Mouse (Mus musculus) heart, postnatal 0 days (tissue): Measurements from ENCODE around the gene Mettl3. TPM values are rescaled to one million over a fixed set of nuclear protein-coding genes. Genes with fewer than 3 reads are reported as not detected.

ENCODE experiments used
- ATAC-seq: fragments of 200-750 bp; cut with Nextera tagmentation; 2 replicates; pipeline ENCODE4 v1.8.0; 2017; ENCODE audit warnings: low read depth, moderate number of reproducible peaks, moderate library complexity; ENCODE audit not compliant: insufficient read depth
- DNase-seq: peaks from one replicate; pipeline ENCODE4 v3.0.0-alpha.2; 2016; ENCODE audit warnings: low spot score
- H3K27ac ChIP-seq: fragments of 300-500 bp; sonication (generic); 2 replicates; pipeline ENCODE4 v1.5.1; 2014; ENCODE audit warnings: low read depth, mild to moderate bottlenecking
- H3K27me3 ChIP-seq: fragments of 300-500 bp; sonication (generic); 2 replicates; pipeline ENCODE4 v1.6.1; 2014; ENCODE audit warnings: low read length, mixed read lengths; ENCODE audit not compliant: control insufficient read depth, insufficient read depth
- H3K36me3 ChIP-seq: fragments of 300-500 bp; sonication (generic); replicated peaks from 2 replicates; pipeline ENCODE4 v1.6.1; 2014; ENCODE audit warnings: low read length, mixed read lengths; ENCODE audit not compliant: control insufficient read depth, insufficient read depth
- H3K4me1 ChIP-seq: fragments of 300-500 bp; sonication (generic); 2 replicates; pipeline ENCODE4 v1.6.1; 2014; ENCODE audit warnings: antibody characterized with exemption; ENCODE audit not compliant: control insufficient read depth, insufficient read depth
- H3K4me2 ChIP-seq: fragments of 300-500 bp; sonication (generic); 2 replicates; pipeline ENCODE4 v1.6.1; 2014; ENCODE audit warnings: low read depth, mild to moderate bottlenecking, low read length, moderate library complexity
- H3K4me3 ChIP-seq: fragments of 300-500 bp; sonication (generic); 2 replicates; pipeline ENCODE4 v1.5.1; 2014; ENCODE audit warnings: low read depth, low read length
- H3K9ac ChIP-seq: fragments of 300-500 bp; sonication (generic); replicated peaks from 2 replicates; pipeline ENCODE4 v1.6.1; 2014; ENCODE audit warnings: low read depth, low read length, mixed read lengths
- H3K9me3 ChIP-seq: fragments of 300-500 bp; sonication (generic); replicated peaks from 2 replicates; pipeline ENCODE4 v1.6.1; 2016; ENCODE audit warnings: low read length; ENCODE audit not compliant: control insufficient read depth
- CTCF ChIP-seq: IDR thresholded peaks from 2 replicates; pipeline ENCODE4 v1.5.1; 2016; ENCODE audit warnings: antibody characterized with exemption, control low read depth, low read depth
- EP300 ChIP-seq: IDR thresholded peaks from 2 replicates; pipeline ENCODE4 v1.6.1; 2016; ENCODE audit warnings: antibody characterized with exemption, low read depth
- WGBS: fragments of 180-500 bp; shearing (Covaris S2); extraction: QIAGEN DNeasy Blood & Tissue Kit; methylation state at CpG from one replicate; pipeline ENCODE4 v1.1.7; 2014; 5-methylcytosine and 5-hydroxymethylcytosine counted together
- polyA plus RNA-seq: library from polyadenylated mRNA; unstranded; fragments of >200 nt; fragmentation: Nextera tagmentation; extraction: Ambion mirVana; gene quantifications from 2 replicates; pipeline ENCODE4 v1.2.1, GENCODE M21; 2015
- total RNA-seq: library from RNA; depleted of rRNA; stranded (reverse); fragments of >200 nt; gene quantifications from 2 replicates; pipeline ENCODE4 v1.2.3, GENCODE M21; 2014; ENCODE audit warnings: low replicate concordance

Mettl3 gene
- total and polyA plus RNA-seq, 2 experiments from 2014 or later = 11.4 to 14.8 TPM

- ATAC-seq (peak; percentile 95), DNase-seq (peak; percentile 98)
- peak within 1 kb of the TSS; percentile 86 for H3K9ac ChIP-seq
- H3K4me2 ChIP-seq = peak within 1 kb of the TSS; percentile 69
- H3K27me3 ChIP-seq = no peaks in the 10 kb centered on the region
- H3K36me3 ChIP-seq = peaks cover 15% of the 10 kb centered on the region
- H3K4me1 ChIP-seq = no peaks in the 10 kb centered on the region
- peak; percentile 51; the same call in 1 of the 2 replicates for TF ChIP-seq EP300
- peak; percentile 100 for TF ChIP-seq CTCF
- under 1% methylated on average over 66 of the region's 66 CpGs for WGBS
- peak within 1 kb of the TSS; percentile 88 for H3K4me3 ChIP-seq
- peak within 1 kb of the TSS; percentile 87 for H3K27ac ChIP-seq
- H3K9me3 ChIP-seq = no peaks in the 10 kb centered on the region
These were observed 25.8 kb downstream of the Mettl3 start, which contains the start of the genes Tox4 and Rab2b for GRCm38 (mm10) chr14:52278932-52279746. Gene Tox4, plus strand, starts transcription at chr14:52279146. Gene Rab2b, minus strand, starts transcription at chr14:52279545.

DNA sequence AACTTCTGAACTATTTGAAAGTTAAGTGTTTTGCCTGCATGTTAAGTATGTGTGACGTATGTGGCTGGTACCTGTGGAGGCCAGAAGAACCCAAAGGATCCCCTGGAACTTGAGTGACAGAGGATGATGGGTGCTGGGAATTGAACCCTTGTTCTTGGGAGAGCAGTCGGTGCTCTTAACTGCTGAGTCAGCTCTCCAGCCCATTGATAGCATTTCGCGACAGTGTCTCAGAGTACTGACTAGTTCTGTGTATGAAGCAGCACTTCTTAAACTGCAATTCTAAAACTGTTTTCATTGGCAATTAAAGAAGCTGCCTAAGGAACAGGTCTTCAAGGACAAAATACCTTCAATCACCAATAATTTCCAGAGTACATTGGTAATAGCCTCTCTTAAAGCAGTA, 27.7 kb downstream of the Mettl3 start:
- Histone ChIP-seq H3K36me3 (peaks cover 24% of the 10 kb centered on the region), H3K9ac (no peak overlapping the region), H3K27ac (no peak overlapping the region), H3K27me3 (no peaks in the 10 kb centered on the region), H3K4me3 (no peak overlapping the region), H3K9me3 (no peaks in the 10 kb centered on the region), H3K4me2 (no peak overlapping the region), H3K4me1 (no peaks in the 10 kb centered on the region)
- DNase-seq (no peak), ATAC-seq (no peak)
- TF ChIP-seq CTCF (no peak), EP300 (no peak)
- 85% methylated on average over 4 of the region's 4 CpGs for WGBS

DNA sequence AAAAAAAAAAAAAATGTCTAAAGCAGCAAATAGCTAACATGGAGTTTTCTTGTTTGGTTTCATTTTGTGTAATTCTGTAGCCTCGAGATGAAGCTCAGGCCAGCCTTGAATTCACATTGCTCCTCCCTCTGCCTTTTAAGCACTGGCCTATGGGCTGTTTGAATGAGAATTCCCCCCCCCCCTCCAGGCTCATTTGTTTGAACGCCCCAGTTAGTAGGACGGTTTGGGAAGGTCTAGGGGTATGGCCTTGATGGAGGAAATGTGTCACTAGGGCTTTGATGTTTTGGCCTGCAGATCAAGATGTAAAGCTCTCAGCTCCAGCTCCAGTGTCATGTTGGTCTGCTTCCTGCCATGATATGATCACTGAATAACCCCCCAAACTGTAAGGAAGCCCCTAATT, 32.1 kb downstream of the Mettl3 start:
- H3K27me3 ChIP-seq = no peaks in the 10 kb centered on the region
- no peaks in the 10 kb centered on the region for H3K9me3 ChIP-seq
- no peak overlapping the region for H3K27ac ChIP-seq
- WGBS = 59% methylated on average over 3 of the region's 3 CpGs
- no peak for ATAC-seq
- no peak for DNase-seq
- H3K9ac ChIP-seq = no peak overlapping the region
- no peak overlapping the region for H3K4me3 ChIP-seq
- H3K4me2 ChIP-seq = no peak overlapping the region
- peaks cover 37% of the 10 kb centered on the region for H3K36me3 ChIP-seq
- no peaks in the 10 kb centered on the region for H3K4me1 ChIP-seq
- TF ChIP-seq EP300 = no peak
- TF ChIP-seq CTCF = no peak

DNA sequence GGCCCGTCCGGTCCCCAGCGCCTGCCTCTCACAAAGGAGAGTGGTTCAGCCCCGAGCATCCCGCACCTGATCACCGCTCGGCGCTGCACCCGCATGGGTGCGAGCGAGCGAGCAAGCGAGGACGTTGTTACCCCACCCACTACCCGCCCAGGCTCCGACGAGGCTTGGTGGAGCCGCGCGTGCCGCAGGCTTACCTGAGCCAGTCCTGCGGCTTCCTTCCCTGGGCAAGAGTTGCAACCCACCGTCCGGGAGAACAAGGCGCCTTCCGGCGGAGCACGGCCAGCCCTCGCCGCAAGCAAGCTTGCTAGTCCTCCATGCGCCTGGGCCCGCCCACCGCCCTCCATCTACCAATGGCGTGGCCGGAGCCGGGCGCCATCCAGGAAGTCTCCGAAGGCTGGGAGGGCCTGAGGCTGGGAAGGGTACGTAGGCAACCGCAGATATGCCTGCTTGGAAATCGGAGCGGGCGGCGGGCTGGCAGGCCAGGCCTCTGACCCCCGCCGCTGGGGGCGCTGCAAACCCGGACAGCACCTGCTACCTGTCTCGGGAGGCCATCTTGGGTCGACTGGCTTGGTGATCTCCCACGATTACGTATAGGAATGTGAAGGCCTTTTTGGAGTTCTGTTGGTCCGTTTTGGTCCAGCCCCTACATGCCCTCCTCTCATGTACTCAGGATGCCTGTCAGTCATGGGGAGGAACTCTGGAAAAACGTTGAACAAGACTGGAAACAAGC, 47.3 kb downstream of the Mettl3 start, which contains the start of gene Chd8:
Gene Chd8, minus strand, starts transcription at position 297 of the 730 bp plus-strand sequence.
- under 1% methylated on average over 54 of the region's 54 CpGs for WGBS

GRCm38 (mm10) chr14:52256311-52257175, 48.4 kb downstream of the Mettl3 start:
- Histone ChIP-seq H3K4me2 (peak overlapping the region; percentile 86), H3K4me1 (peaks cover 11% of the 10 kb centered on the region; the same call in 1 of the 2 replicates), H3K9ac (peak overlapping the region; percentile 86), H3K4me3 (peak overlapping the region; percentile 86), H3K9me3 (no peaks in the 10 kb centered on the region), H3K27me3 (no peaks in the 10 kb centered on the region), H3K36me3 (no peaks in the 10 kb centered on the region), H3K27ac (peak overlapping the region; percentile 95)
- no peak for DNase-seq
- TF ChIP-seq EP300 = no peak
- TF ChIP-seq CTCF = no peak
- ATAC-seq = no peak
- WGBS = 6% methylated on average over 18 of the region's 18 CpGs

More for the DNA sequence above, 47.3 kb downstream of the Mettl3 start, which contains the start of gene Chd8:
- Histone ChIP-seq H3K9ac (peak within 1 kb of the TSS; percentile 86), H3K4me1 (peaks cover 11% of the 10 kb centered on the region; the same call in 1 of the 2 replicates), H3K9me3 (no peaks in the 10 kb centered on the region), H3K4me2 (peak within 1 kb of the TSS; percentile 86), H3K36me3 (peaks cover 10% of the 10 kb centered on the region), H3K27ac (peak within 1 kb of the TSS; percentile 95), H3K27me3 (no peaks in the 10 kb centered on the region), H3K4me3 (peak within 1 kb of the TSS; percentile 86)
- TF ChIP-seq CTCF = peak; percentile 75
- peak; percentile 78; the same call in 1 of the 2 replicates for TF ChIP-seq EP300
- peak; percentile 100 for ATAC-seq
- DNase-seq = peak; percentile 96
